15 mouse cellular contexts compared by ENCODE assay signal in the genomic region with DNA sequence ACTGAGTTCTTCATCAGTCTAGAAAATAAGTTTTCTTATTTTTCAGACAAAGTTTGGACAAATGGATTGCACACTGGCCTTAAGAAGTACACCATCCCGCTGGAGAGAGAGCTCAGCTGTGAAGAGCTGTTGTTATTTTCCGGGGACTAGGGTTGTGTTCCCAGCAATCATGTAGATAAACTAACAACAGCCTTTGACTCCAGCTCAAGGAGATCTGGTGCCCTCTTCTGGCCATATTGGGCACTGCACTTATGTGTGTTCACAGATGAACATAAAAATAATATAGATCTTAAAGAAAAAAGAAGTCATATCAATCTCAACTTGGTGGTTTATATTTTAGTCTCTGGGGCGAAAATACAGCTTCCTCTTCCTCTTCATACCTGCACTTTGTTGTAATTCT.
DNase-seq lines count a peak whose midpoint lies in the region; ATAC-seq and TF ChIP-seq lines count a peak whose summit lies in the region.
"Had no signal": no experiment of that assay in that cellular context is flagged by ENCODE, and none has a peak within 500 bp of the region (broad histone marks: within the 10 kb centered on the region; RNA-seq: fewer than 3 reads in every experiment).

No protein-coding gene starts in this region.

- in situ Hi-C loops in Patski (cut with MboI; ENCODE audit: low pct_unique_long_range_greater_than_20kb) = loop anchor here (25.0 kb wide), 1 partner anchor 452 kb away; no protein-coding TSS in a partner anchor

- H3K4me1 ChIP-seq in hindbrain, embryonic 10.5 days (replicated peaks) = no peaks in the 10 kb centered on the region
- H3K4me1 ChIP-seq in hindbrain, embryonic 14.5 days (replicated peaks; ENCODE audit: control insufficient read depth, insufficient read depth, low read length) = no peaks in the 10 kb centered on the region
- no peaks in the 10 kb centered on the region for H3K4me1 ChIP-seq in liver, embryonic 14.5 days (replicated peaks; ENCODE audit: control insufficient read depth in 2 of 2, insufficient read depth in 2 of 2, low read length in 1 of 2)
- H3K4me1 ChIP-seq in liver, embryonic 11.5 days (replicated peaks; ENCODE audit: control insufficient read depth, insufficient read depth, low read length) = no peaks in the 10 kb centered on the region
- H3K4me1 ChIP-seq in E14TG2a.4 (replicated peaks; ENCODE audit: low read depth, low read length) = no peaks in the 10 kb centered on the region
- H3K4me1 ChIP-seq in limb, embryonic 10.5 days = peaks cover 20% of the 10 kb centered on the region
- H3K4me1 ChIP-seq: stomach, embryonic 15.5 days had no signal

- POLR2A ChIA-PET in Patski (lab: Charles Lee) = no interaction called here

- H3K27ac ChIP-seq in hindbrain, embryonic 10.5 days = no peak overlapping the region
- no peak overlapping the region for H3K27ac ChIP-seq in hindbrain, embryonic 14.5 days
- H3K27ac ChIP-seq in liver, embryonic 14.5 days = no peak overlapping the region
- no peak overlapping the region for H3K27ac ChIP-seq in liver, embryonic 11.5 days (ENCODE audit: low read depth, low read length)
- no peak overlapping the region for H3K27ac ChIP-seq in limb, embryonic 10.5 days
- H3K27ac ChIP-seq: stomach, embryonic 15.5 days had no signal

- CTCF ChIA-PET in Patski (lab: Charles Lee) = no interaction called here

- H3K4me2 ChIP-seq in hindbrain, embryonic 14.5 days (replicated peaks) = no peak overlapping the region
- no peak overlapping the region for H3K4me2 ChIP-seq in liver, embryonic 14.5 days (ENCODE audit: low read depth)
- no peak overlapping the region for H3K4me2 ChIP-seq in liver, embryonic 11.5 days
- H3K4me2 ChIP-seq: midbrain, embryonic 11.5 days had no signal

- H3K27me3 ChIP-seq in hindbrain, embryonic 10.5 days (ENCODE audit: insufficient read depth, poor library complexity, severe bottlenecking) = no peaks in the 10 kb centered on the region
- H3K27me3 ChIP-seq in hindbrain, embryonic 14.5 days (ENCODE audit: control insufficient read depth, insufficient read depth, low read length) = no peaks in the 10 kb centered on the region
- H3K27me3 ChIP-seq in liver, embryonic 14.5 days (ENCODE audit: control insufficient read depth, insufficient read depth, low read length) = no peaks in the 10 kb centered on the region
- no peaks in the 10 kb centered on the region for H3K27me3 ChIP-seq in liver, embryonic 11.5 days (replicated peaks; ENCODE audit: control insufficient read depth, insufficient read depth, low read length)
- no peaks in the 10 kb centered on the region for H3K27me3 ChIP-seq in E14TG2a.4 (ENCODE audit: insufficient read depth, low read length)
- H3K27me3 ChIP-seq in Patski = no peaks in the 10 kb centered on the region
- H3K27me3 ChIP-seq in limb, embryonic 10.5 days (ENCODE audit: low read depth, poor library complexity, severe bottlenecking) = no peaks in the 10 kb centered on the region
- H3K27me3 ChIP-seq: stomach, embryonic 15.5 days had no signal

- WGBS in hindbrain, embryonic 10.5 days = 79% methylated on average over 3 of the region's 3 CpGs
- WGBS in hindbrain, embryonic 14.5 days = 91% methylated on average over 3 of the region's 3 CpGs
- WGBS in liver, embryonic 14.5 days (ENCODE audit: insufficient replicate concordance) = 54% methylated on average over 3 of the region's 3 CpGs
- 77% methylated on average over 3 of the region's 3 CpGs for WGBS in liver, embryonic 11.5 days
- WGBS in limb, embryonic 10.5 days = 82% methylated on average over 3 of the region's 3 CpGs

- no peak overlapping the region for H3K4me3 ChIP-seq in hindbrain, embryonic 10.5 days
- no peak overlapping the region for H3K4me3 ChIP-seq in hindbrain, embryonic 14.5 days (replicated peaks; ENCODE audit: low read length)
- no peak overlapping the region for H3K4me3 ChIP-seq in liver, embryonic 14.5 days (ENCODE audit: insufficient read depth in 1 of 2, low read depth in 2 of 2, low read length in 2 of 2)
- no peak overlapping the region for H3K4me3 ChIP-seq in liver, embryonic 11.5 days (ENCODE audit: low read depth, low read length)
- no peak overlapping the region for H3K4me3 ChIP-seq in E14TG2a.4 (replicated peaks; ENCODE audit: low read length)
- H3K4me3 ChIP-seq in limb, embryonic 10.5 days = no peak overlapping the region
- H3K4me3 ChIP-seq: erythroblast, embryonic 14.5 days; stomach, embryonic 15.5 days had no signal

- no peak for TF ChIP-seq EP300 in liver, embryonic 14.5 days (IDR thresholded peaks at IDR 0.05; ENCODE audit: low read depth)

- no peak for ATAC-seq in hindbrain, embryonic 14.5 days (ENCODE audit: low FRiP score)
- no peak for ATAC-seq in liver, embryonic 14.5 days (ENCODE audit: insufficient read depth)
- no peak for ATAC-seq in liver, embryonic 11.5 days (replicated peaks; ENCODE audit: low FRiP score)
- ATAC-seq in Patski = no peak

- peak; percentile 56 for TF ChIP-seq CTCF in liver, embryonic 14.5 days (IDR thresholded peaks at IDR 0.05; ENCODE audit: low read depth)
- TF ChIP-seq CTCF in E14TG2a.4 (conservative IDR thresholded peaks at IDR 0.05; ENCODE audit: low read length) = peak; percentile 69
- peak; percentile 44 for TF ChIP-seq CTCF in Patski (IDR thresholded peaks at IDR 0.05)

- H3K36me3 ChIP-seq in hindbrain, embryonic 10.5 days = no peaks in the 10 kb centered on the region
- H3K36me3 ChIP-seq in hindbrain, embryonic 14.5 days (replicated peaks; ENCODE audit: control insufficient read depth, insufficient read depth) = no peaks in the 10 kb centered on the region
- H3K36me3 ChIP-seq in liver, embryonic 14.5 days (replicated peaks; ENCODE audit: control insufficient read depth, insufficient read depth, low read depth) = no peaks in the 10 kb centered on the region
- no peaks in the 10 kb centered on the region for H3K36me3 ChIP-seq in liver, embryonic 11.5 days (ENCODE audit: control insufficient read depth, insufficient read depth, low read length)
- H3K36me3 ChIP-seq in E14TG2a.4 (ENCODE audit: insufficient read depth, low read length) = no peaks in the 10 kb centered on the region
- 0 out of 2 replicates have a peak, but pooled peaks cover 4% of the 10 kb centered on the region for H3K36me3 ChIP-seq in limb, embryonic 10.5 days
- H3K36me3 ChIP-seq: stomach, embryonic 15.5 days had no signal

- H3K9ac ChIP-seq in hindbrain, embryonic 14.5 days = no peak overlapping the region
- no peak overlapping the region for H3K9ac ChIP-seq in liver, embryonic 14.5 days (replicated peaks)
- no peak overlapping the region for H3K9ac ChIP-seq in liver, embryonic 11.5 days (ENCODE audit: low read depth, low read length)
- H3K9ac ChIP-seq: stomach, embryonic 15.5 days had no signal

- DNase-seq in hindbrain, embryonic 10.5 days (ENCODE audit: low spot score) = peak; percentile 9
- DNase-seq in hindbrain, embryonic 14.5 days (ENCODE audit: low spot score) = no peak
- no peak for DNase-seq in liver, embryonic 14.5 days (ENCODE audit: low read depth in 3 of 3, low spot score in 3 of 3)
- DNase-seq in liver, embryonic 11.5 days (ENCODE audit: low spot score) = no peak
- DNase-seq in Patski (ENCODE audit: low read depth, low spot score) = no peak
- DNase-seq in right cerebral cortex, postnatal 36 days (ENCODE audit: low spot score in 2 of 2) = no peak
- DNase-seq in limb, embryonic 10.5 days (ENCODE audit: low spot score) = no peak
- DNase-seq: adrenal gland, adult 2 months; embryo, embryonic 11 days; heart, postnatal 4 days; lung, adult 18-20 months had no signal

- peaks cover 5% of the 10 kb centered on the region; the same call in 1 of the 2 replicates for H3K9me3 ChIP-seq in hindbrain, embryonic 10.5 days
- H3K9me3 ChIP-seq in hindbrain, embryonic 14.5 days (ENCODE audit: control insufficient read depth, low read length) = peaks cover 7% of the 10 kb centered on the region; the same call in 1 of the 2 replicates
- H3K9me3 ChIP-seq in liver, embryonic 14.5 days (ENCODE audit: control insufficient read depth, low read length) = no peaks in the 10 kb centered on the region; the same call in 1 of the 2 replicates
- no peaks in the 10 kb centered on the region; the same call in 1 of the 2 replicates for H3K9me3 ChIP-seq in liver, embryonic 11.5 days (ENCODE audit: control insufficient read depth, low read length)
- H3K9me3 ChIP-seq in E14TG2a.4 (ENCODE audit: low read length) = peaks cover 6% of the 10 kb centered on the region
- no peaks in the 10 kb centered on the region for H3K9me3 ChIP-seq in limb, embryonic 10.5 days (replicated peaks)
- H3K9me3 ChIP-seq: stomach, embryonic 15.5 days had no signal
